Mouse (Mus musculus): ENCODE measurements around the gene Hoxd12.
A peak's percentile ranks its signal among the peaks of the same experiment; 100 is the strongest.

Gene Hoxd12

DNA sequence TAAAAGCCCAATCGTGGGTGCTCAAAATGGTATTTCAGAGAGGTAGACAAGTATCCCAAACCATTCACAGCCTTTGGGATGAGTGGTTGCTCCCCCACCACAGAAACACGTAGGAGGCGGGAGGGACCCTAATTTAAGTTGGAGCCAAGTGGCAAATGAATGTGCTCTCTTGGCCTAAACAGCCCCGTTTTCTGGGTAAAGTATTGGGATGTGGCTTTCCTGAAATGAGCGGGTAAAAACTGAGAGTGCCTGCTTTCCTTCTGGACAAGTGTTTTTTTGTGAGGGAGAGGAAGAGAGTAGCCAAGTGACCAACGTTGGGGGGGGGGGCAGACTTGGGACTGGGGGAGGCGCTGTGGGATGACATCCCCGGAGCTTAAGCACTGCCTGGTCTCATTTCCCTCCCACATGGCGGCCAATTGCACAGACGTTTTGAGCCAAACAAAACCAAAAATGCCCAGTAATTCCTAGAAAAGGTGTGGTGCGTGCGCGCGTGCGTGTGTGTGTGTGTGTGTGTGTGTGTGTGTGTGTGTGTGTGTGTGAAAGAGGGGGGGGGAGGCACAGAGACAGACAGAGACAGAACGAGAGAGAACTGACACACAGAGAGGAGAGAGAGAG, 36.2 kb downstream of the Hoxd12 start:
- DNase-seq: no peak

GRCm38 (mm10) chr2:74711721-74712621, 37.2 kb downstream of the Hoxd12 start, which contains the start of the genes Hoxd3 and Hoxd4:
Hoxd3 (plus strand) TSS chr2:74711927.
Hoxd4 (plus strand) TSS chr2:74711929.
- no peak for DNase-seq

- DNase-seq: no peak
Observed at GRCm38 (mm10) chr2:74713239-74714150, 38.7 kb downstream of the Hoxd12 start.

GRCm38 (mm10) chr2:74714156-74714789, 39.5 kb downstream of the Hoxd12 start:
- no peak for DNase-seq

- no peak for DNase-seq
Observed at GRCm38 (mm10) chr2:74714881-74715280, 40.1 kb downstream of the Hoxd12 start.

GRCm38 (mm10) chr2:74715504-74716241, 40.9 kb downstream of the Hoxd12 start:
- DNase-seq: peak; percentile 81

DNA sequence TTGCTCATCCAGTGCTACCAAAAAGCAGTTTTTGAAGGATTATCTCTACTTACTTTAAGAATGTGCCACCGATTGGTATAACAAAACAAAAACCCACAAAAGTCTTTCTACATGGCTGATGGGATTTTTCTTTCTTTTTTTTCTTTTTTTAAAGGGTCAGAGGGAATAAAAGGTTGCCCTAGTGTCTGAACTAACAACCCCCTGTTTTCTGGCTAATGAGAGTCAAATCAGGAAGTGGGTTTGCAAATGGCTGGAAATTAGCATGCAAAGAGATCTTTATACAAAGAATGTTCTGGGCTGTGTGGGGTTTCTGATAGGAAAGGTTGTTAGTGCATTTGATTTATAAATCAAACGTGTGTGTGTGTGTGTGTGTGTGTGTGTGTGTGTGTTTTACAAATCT, 45.6 kb downstream of the Hoxd12 start:
- DNase-seq: no peak

DNA sequence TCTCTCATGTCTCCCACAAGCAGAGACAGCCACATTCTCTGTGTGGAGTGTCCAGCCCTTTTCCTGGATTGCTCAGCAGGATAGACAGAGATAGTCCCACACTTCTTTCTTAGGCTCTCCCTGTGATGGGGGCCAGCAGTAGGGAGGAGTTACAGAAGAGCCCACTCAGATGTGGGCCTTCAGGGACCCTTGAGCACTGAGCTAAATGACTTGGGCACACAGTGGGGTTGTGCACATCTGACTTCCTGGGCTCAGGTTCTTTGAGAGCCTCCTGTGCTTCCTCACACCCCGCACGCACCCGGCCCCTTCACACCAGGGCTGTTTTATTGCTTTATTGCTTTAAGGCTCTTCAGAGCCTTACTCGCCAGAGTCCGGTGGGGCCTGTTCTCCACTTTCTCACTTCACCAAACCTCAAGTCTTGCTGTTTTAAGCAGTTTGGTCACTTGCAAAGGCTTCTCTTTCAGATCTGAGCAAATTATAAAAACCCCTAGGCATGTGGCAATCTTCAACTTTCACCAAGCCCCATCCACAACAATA, 46.2 kb downstream of the Hoxd12 start:
- DNase-seq: no peak

DNA sequence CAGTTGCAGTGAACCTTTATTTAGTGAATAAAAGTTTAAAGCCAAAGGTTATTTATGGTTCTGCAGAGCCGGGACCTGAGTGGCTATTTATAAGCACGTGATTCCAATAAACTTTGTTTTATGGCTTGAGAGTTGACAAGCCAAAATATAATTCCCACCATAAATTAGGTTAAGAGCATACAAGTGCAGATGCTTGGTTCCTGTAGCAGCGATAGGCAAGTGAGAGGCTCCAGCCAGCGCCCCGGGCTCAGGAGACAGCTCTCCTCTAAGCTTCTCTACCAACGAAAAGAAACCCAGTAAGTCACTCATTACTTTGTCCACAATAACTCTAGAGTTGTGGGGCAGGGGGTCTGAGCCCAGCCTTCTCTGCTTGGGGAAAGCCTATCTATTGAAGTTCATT, 47.1 kb downstream of the Hoxd12 start:
- no peak for DNase-seq

GRCm38 (mm10) chr2:74722949-74723348, 48.1 kb downstream of the Hoxd12 start:
- DNase-seq: no peak

GRCm38 (mm10) chr2:74724244-74725015, 49.6 kb downstream of the Hoxd12 start:
- no peak for DNase-seq

GRCm38 (mm10) chr2:74725171-74725570, 50.4 kb downstream of the Hoxd12 start:
- no peak for DNase-seq

DNA sequence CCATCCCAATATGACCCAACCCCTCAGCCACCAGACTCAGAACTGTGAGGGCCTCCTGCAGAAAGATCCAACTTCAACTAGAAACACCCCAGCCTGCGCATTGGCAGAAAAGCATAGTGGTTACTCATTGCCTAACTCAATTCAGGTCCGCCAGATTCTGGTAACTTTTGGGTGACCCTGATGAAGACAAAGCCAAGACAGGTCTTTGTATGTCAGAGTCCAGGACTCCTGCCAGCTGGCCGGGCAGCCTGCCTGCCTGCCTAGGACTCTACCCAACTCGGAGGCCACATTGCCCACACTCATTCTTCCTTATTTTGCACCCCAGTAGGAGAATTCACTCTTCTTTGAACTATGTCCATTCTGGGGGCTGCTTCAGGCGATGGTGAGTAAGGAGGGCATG, 51.7 kb downstream of the Hoxd12 start, which contains the start of gene Gm28230:
Gene Gm28230 (plus strand): TSS at position 178 of the 400 bp plus-strand sequence.
- no peak for DNase-seq

DNA sequence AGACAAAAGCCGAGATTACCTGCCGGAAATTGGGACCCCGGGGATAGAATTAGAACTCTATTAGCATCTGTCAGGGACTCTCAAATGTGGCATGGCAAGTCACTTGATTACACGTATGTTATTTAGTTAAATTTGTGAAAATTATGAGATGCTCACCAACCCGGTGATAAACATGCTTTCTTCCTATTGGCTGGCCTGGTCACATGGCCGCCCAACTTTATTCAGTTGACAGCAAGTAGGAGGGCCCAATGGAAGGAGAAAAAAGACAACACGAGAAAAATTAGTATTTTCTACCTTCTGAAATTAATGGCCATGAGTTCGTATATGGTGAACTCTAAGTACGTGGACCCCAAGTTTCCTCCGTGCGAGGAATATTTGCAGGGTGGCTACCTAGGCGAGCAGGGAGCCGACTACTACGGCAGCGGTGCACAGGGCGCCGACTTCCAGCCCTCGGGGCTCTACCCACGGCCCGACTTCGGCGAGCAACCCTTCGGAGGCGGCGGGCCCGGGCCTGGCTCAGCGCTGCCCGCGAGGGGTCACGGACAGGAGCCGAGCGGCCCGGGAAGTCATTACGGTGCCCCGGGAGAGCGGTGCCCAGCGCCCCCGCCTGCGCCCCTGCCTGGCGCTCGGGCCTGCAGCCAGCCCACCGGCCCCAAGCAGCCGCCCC, 52.3 kb downstream of the Hoxd12 start:
- DNase-seq: no peak

Measured in liver (tissue).